Mouse (Mus musculus): ENCODE measurements at regions not wholly inside any gene's neighbourhood (a gene's known extent, or its start where the extent isn't known, plus 50 kb on each side); places are given as distances from the start of the nearest gene placed in this dataset.
"Not testable (repeated sequence)": the region's sequence is repeated elsewhere in the genome, so short reads cannot be mapped to it uniquely, and the experiment has no call there.

DNA sequence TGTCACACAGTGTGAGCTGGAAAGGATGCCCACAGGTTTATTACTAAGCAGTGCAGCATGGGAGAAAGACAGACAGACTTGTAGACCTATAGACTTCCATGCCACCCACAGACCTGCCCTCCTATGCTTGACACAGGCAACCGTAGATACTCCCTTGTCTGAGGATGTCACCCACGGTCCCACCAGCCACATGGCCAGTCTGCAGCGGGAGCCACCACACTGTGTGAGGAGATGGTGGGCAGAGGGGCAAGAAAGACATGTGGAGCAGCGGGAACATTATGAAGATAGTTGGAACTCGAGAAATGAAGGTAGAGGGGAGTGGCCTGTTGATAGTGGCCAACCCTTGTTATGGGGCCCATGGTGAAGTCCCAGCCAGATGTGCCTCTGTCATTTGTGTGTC is 244.0 kb upstream of the Tusc1 start:
- DNase-seq (ENCODE audit: low read depth, low spot score) = no peak

DNA sequence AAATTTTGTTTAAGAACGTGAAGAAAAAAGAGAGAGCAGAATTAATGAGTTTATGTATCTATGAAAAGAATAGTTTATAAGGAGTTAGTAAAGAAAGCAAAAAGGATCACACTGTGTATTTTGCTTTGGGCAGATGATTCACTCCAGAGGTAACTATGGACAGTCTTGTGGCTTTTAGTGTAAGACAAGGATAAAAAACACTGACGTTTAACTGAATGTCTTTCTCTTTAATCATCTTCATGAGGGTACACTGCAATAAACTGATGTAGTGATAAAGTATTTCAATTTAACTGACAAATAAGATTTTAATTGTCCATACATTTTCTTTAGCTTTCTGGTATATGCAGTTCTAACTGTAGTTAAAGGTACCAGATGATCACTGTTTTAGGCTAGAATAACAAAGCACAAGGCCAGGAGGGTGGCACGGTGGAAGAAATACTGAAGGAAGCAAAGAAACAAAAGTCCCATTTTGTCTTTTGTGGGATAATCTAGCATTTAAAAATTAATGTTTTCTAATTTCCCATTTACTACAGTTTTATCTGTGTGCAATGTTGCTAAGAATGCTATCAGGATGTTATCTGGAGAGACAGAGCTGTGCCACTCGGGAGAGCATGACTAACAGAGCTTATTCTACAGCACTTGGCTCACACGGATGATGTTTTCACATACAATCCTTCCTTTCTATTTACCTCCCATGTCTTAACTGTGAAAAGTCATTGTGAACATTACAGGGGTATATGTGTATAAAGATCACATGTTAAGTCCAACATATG is 232.4 kb upstream of the Tusc1 start:
- no peak for DNase-seq (ENCODE audit: low read depth, low spot score)

DNA sequence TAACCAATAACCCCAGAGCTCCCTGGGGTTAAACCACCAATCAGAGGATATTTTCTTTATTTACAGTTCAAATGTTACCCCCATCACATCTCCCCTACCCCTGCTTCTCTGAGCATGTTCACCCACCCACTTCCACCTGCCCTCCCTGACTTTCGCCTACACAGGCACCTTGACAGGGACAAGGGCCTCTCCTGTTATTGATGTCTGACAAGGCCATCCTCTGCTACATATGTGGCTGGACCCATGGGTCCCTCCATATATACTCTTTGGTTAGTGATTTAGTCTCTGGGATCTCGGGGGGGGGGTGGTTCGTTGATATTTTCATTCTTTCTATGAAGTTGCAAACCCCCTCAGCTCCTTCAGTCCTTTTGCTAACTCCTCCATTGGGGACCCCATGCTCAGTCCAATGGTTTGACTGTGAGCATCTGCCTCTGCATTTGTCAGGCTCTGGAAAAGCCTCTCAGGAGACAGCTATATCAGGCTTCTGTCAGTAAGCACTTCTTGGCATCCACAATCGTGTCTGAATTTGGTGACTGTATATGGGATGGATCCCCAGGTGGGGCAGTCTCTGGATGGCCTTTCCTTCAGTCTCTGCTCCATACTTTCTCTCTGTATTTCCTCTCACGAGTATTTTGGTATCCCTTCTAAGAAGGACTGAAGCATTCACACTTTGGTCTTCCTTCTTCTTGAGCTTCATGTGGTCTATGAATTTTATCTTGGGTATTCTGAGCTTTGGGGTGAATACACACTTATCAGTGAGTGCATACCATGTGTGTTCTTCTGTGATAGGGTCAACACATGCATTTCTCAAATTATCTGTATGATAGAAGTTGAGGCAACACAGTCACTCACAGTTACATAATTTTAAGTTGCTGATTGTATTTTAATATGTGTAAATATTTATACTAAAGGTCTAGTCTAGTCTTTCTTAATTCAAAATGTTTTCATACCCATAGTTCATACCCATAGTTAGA is 220.8 kb upstream of the Tusc1 start:
- no peak for DNase-seq (ENCODE audit: low read depth, low spot score)

DNA sequence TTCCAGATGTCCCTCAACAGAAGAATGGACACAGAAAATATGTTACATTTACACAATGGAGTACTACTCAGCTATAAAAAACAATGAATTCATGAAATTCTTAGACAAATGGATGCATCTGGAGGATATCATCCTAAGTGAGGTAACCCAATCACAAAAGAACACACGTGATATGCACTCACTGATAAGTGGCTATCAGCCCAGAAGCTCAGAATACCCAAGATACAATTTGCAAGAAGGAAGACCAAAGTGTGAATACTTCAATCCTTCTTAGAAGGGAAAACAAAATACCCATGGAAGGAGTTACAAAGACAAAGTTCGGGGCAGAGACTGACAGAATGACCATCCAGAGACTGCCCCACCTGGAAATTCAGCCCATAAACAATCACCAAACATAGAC is 219.9 kb upstream of the Tusc1 start:
- DNase-seq (ENCODE audit: low read depth, low spot score) = not testable (repeated sequence)

DNA sequence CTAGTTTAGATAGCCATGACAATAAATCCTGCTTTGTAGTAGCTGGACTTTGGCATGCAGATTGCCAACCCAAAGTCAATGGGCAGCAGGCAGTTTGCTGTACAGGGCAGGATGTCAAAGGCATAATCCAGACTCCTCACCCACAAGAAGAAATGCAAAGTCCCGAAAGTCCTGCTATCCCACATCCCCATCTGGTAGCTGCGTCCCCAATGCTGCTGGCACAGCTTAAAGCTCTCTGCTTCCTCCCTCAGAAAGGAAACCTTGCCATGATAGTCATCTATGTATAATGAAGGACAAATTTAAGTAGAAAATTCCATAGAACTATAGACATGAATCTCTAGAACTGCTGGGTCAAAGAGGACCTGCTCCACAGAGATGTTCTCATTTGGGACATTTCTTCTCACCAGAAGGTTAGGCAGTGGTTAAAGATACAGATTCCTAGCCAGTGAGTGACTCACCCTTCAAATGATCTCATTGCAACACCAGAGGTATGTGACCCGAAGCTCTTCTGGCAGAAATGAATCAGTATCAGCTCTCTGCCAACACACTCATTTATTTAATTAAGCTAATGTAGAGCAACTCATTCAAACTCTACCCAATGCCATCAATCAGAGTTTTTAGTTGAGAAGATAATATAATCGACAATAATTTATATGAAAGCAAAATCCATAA is 217.3 kb upstream of the Tusc1 start:
- DNase-seq (ENCODE audit: low read depth, low spot score) = no peak

DNA sequence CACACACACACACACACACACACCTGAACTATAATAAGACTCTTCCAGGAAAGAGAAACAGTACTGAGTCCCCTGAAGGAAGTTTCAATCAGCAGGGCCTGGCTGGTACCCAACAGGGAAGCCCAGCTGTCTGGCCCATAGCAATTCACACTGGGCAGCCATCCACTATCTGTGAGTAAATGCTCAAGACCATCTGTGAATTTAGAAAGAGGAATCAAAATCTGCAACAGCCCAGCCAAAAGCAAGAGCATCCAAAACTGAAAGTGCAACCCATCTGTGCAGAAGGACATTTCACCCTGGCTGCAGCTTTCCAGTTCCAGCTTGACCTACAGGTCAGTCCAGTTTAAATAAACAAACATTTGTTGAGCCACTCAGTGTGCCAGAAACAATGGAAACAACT is 215.8 kb upstream of the Tusc1 start:
- DNase-seq (ENCODE audit: low read depth, low spot score) = no peak

DNA sequence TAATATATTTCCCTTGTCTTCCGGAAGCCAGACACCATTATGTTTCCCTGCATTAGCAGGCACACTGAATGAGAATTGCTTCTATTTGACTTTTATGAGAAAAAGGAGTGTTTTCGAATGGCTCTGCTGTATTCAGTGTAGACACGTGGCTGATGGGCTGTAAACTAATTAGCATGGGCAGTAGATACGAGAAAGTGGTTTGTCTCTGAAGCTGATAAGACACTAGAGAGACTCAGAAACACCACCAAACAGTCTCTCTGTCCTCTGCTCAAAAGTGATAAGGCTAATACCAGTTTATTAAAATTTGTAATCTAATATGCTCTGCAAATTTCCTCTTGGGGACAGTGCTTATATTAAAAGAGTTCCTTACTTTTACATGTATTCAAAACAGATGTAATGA is 205.3 kb upstream of the Tusc1 start:
- DNase-seq (ENCODE audit: low read depth, low spot score) = no peak

DNA sequence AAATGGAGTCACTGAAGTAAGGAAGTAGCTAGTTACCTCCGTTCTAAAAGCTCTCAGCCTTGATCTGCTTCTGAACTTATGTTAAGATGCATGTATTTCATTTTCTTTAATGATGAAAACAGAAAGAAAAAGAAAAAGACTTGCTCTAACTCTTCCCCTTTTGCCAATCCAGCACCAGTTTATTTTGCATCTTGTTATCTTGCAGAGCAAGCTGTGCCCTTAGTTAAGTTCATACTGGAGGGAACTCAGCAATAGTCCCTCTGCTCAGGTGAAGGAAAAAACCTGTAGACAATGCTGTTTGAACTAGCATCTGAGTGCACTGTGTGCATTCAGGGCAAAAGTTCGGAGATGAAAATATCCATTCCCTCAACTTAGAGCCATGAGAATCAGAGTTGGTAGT is 192.1 kb upstream of the Tusc1 start:
- no peak for DNase-seq (ENCODE audit: low read depth, low spot score)

DNA sequence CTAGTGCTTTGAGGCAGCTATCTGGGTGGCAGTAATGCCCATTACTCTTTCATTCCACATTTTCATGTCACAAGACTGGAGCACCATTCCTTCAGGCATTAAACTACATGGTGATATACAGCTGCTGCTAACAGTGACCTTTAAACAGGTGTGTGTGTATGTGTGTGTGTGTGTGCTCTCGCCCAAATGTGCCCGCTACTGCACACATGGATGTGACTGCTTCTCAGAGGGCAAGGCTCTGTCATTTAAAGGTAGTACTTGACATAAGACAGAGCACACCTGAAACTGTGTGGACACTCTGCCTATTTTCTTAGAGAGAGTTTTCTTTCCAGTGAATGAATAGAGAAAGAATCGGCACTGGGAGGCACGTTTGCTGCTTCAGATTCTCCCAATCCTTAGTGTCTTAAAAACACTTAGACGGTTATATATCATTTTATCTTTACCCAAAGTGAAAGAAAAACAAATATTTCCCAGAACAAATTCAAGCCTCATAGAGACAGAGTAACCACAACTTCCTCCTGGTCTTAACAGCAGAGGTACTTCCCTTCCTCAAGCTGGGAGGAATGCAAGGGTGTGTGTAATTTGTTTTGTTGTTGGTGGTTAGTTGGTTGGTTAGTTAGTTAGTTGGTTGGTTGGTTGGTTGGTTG is 185.3 kb upstream of the Tusc1 start:
- peak; percentile 1 for DNase-seq (ENCODE audit: low read depth, low spot score)

DNA sequence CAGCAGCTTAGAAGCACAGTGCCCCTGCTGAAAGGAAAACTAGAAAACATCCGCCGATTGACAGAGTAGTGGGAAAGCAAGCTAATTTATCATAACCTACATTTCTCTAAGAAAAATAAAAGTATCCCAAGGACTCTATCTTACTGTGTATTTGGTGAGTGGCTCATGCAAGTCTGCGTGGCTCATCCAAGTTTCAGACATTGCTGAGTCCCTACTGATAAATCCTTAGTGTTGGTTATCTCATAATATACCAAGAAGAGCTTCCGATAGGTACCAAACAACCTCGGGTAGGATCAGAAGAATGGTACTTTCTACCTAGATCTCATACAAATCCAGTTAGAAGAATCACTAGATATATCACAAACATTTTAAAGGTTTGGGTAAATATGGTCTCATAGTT is 183.6 kb upstream of the Tusc1 start:
- no peak for DNase-seq (ENCODE audit: low read depth, low spot score)

DNA sequence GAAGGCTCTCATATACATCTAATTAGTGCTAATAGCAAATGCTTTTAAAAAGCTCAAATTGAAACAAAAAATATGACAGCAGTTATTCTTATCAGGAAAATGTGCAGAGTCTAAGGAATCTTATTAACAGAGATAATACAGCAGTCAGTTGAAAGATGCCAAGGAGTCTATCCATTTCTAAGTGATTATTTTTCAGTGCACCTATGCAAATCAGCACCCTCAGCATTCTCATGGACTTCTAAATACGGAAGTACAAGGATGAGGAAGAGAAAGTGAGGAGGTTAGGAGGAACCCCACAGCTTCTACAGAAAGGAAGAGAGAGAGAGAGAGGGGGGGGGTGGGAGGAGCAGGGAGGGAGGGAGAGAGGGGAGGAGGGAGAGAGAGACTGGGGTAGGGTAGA is 175.5 kb upstream of the Tusc1 start:
- no peak for DNase-seq (ENCODE audit: low read depth, low spot score)

DNA sequence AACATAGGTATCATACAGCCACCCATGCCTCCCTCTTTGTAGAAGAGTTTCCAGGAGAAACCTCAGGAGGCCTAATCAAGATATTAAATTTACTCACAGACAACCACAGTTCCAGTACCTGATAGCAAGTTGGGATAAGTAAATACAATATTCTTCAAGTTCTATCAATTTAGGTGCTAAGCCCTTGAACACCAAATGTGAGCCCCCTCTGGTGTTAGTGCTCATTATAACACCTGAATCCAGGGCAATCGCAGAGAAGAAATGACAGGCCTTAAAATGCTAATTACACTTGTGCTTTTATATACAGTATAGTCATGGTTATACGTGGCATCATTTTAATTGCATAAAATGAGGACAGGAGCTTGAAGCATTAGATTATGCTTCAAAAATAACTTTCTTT is 161.6 kb upstream of the Tusc1 start:
- DNase-seq (ENCODE audit: low read depth, low spot score) = no peak

DNA sequence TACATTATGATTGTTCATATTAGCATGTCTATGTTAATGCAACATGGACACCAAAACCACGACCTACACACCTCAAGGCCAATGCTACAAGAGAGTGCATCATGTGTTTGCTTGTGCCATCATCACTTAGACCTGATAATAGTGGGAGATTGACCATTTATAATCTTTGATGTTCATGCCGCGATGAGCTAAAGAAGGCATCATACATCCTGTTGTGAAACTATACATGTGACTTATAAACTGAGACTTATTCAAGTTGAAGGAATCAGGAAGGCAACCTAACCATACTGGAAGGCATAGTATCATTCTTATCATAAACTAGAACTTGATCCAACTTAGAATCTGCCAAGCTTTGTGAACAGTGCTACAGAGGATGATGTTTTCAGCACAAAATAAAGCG is 159.0 kb upstream of the Tusc1 start:
- no peak for DNase-seq (ENCODE audit: low read depth, low spot score)

DNA sequence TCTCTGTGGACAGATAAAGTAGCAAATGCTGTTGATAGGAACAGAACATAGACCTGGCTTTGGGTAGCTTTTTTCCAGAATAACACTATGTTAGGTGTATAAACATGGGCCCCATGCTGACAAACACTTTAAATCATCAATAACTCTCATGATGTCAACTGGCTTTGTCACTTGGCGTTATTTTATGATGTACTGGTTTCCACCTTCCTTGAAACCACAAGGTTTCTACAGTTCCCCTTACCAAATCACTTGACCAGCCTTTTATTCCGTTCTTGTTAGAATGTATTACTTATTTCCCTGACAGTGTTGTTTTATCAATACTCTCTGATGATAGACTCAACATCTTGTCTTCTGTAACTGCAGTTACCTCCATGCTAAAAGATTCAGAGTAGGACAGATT is 158.6 kb upstream of the Tusc1 start:
- no peak for DNase-seq (ENCODE audit: low read depth, low spot score)

DNA sequence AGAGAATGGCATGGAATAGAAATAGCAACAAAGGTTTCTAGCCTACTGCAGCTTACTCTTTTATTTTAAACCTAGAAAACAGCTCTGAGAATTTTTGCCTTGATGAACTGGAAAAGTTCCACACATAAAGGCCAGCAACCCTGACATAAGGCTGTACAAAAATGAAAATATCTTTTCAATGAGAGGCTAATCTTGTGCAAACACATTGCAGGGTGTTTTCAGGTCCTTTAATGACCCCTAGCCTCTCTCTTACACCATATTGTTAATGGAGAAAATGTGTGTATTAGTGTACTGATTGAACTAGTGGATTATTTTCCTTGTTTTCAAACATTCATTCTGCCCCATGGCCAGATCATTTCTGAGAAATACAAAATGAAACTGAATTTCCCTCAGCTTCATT is 158.0 kb upstream of the Tusc1 start:
- DNase-seq (ENCODE audit: low read depth, low spot score) = no peak

DNA sequence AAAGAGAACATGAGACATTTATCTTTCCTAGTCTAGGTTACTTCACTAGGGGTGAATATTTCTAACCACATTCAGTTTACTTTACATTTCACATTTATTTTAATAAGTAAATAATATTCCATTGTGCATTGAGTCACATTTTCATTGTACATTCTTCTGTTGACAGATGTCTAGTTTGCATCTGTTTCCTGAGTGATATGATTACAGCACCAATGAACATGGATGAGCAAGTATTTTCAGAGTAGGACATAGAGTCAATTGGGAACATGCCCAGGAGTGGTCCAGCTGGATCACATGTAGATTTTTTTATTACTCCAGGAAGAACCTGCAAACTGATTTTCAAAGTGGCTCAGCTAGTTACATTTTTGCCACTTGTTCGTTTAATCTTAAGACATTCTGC is 153.3 kb upstream of the Tusc1 start:
- no peak for DNase-seq (ENCODE audit: low read depth, low spot score)

DNA sequence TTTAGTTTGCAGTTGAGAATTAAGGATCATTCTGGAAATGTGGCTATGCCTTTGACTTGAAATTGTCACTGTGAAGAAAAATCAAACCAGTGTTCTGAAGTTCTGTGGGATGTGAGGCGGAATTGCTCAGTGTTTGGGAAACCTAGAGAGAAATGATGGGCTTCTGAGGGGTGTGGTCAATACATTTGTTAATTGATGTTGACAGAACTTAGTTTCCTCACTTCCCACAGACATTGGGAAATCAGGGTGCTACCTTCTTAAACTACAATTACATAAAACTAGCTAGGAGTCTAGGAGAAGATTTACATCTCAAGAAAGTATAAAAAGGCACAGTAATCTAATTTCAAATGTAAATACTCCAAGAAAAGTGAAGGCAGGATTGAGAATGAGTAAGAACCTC is 151.1 kb upstream of the Tusc1 start:
- no peak for DNase-seq (ENCODE audit: low read depth, low spot score)

DNA sequence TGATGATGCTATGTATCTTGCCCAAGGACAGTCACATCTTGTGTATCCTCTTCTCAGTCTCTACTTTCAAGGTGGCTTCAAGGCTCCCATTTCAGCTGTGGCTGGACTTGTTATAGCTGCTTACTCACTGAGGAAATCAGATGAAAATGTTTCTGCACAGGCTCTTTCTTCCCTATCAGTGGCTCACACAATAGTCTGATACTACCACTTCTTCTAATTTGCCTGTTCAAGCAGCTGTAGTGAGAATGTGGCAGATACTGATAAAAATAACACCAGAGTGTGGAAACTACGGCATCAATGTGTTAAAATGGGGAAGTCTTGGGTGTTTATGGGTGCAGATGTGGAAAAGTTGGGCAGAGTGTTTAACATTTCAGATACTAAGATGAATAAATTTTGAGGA is 145.9 kb upstream of the Tusc1 start:
- no peak for DNase-seq (ENCODE audit: low read depth, low spot score)

DNA sequence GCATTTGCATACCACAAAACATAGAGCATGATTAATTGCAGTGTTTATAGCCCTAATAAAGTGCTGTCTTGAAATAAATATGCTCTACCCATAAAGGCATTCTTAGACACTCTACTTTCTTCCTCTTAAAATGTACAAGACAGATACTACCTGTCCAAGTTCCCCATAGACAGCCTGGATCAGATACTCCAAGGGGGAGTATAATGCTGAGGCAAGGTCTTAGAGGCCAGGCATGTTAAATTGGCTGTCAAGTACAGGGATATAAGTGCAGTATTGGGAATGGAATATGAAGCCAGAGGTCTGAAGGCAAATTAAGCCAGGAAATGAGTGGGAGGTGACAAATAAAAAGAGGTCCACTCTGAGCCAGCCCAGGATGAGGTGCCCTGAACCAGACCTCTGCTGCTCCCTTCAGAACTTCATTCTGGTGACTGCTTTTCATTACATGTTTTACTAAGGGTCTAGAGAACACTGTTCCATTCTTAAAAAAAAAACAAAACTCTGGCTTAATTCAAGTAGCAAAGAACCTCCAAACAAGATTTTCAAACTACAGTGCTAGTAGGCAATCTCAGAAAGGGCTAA is 142.0 kb upstream of the Tusc1 start:
- DNase-seq (ENCODE audit: low read depth, low spot score) = no peak

DNA sequence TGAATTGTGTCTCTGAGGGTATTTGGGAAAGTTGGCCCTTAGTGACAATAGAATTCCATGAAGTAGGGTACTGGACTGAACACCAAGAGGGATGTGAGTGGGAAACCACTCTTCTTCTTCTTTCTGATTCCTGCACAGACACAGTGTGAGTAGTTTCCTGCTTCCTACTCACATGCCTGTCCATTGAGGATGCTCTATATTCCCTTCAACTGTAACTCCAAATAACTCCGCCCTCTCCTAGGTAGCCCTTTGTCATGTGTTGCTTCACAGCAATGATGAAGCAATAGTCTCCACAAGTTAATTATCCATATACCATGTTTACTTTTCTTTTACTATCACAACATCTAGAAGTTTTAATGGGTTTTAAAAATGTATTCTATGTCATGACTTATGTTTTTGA is 132.7 kb upstream of the Tusc1 start:
- DNase-seq (ENCODE audit: low read depth, low spot score) = no peak

DNA sequence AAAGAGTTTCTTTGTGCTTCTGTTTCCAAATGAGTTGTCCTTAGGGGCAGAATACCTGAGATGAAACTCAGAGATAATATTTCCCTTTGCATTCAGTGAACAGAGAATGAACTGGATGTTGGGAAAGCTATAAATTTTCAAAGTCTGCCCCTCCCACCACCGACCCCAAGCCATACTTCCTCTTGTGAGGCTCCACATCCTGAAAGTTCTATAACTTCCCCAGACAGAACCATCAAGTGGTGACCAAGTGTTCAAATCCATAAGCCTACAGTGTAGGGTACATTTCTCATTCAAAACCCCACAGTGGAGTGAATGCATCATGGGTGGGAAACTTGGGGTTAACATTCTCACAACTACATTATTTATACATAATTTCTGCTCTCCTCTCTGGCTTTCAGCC is 132.1 kb upstream of the Tusc1 start:
- no peak for DNase-seq (ENCODE audit: low read depth, low spot score)

DNA sequence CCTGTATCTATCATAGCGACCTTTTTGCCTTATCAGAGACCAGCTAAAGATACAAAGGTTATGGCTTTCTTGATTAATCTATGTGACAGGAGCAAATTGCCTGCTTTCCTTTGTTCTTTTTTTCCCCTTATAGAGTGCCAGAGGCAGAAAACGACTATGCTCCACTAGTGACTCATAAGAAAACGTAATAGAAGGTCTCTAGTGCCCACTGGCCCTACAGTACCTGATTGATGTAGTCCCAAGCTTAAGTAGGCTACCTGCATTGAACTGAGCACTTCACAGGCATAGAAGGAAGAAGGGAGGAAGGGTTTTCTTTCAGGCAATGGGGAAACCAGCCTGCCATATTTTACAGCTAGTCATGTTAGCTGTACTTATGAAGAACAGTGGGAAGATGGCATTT is 116.0 kb upstream of the Tusc1 start:
- no peak for DNase-seq (ENCODE audit: low read depth, low spot score)

All from CD4-positive helper T cell, adult 2 months (primary cell).